Mouse (Mus musculus): ENCODE measurements around the gene Phf14. TPM values are rescaled to one million over a fixed set of nuclear protein-coding genes. Genes with fewer than 3 reads are reported as not detected.

Gene Phf14
- 74.9 and 88.8 TPM in 2 replicates for polyA plus RNA-seq (2012; rRNA removed)

DNA sequence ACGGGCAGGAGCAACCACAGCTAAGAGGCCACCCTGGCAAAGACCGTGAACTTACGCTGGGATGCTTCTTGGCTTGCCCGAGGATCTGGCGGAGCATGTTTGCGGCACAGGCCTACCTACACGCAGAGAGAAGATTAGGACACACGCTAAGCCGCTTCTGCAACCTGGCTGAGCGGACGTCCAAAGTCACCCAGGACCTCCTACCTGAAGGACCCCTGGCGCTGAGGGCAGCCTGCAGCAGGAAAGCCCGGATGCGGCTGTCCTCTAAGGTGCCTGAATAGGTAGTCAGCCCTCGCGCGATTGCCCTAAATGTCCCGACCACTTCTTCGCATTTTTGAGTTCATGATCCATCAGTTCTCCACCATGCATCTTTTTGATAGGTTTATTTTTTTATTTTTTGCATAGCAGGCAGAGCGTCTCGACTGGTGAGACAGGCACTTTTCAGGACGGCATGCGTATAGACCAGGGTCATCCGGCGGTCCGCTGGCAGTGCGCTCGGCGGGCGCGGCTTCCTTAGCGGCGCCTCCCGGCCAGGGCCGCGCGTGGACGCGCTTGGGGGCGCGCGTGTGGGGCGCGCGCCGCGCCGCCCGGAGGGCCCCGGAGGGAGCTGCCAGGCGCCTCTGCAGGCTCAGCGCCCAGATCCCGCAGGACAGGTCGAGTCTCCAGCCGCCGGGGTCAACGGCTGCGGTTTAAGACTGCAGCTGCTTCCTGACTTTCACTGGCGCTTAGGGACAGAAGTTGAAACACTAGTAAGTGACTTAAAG lies at the start of gene Phf14, which contains the start of gene Ndufa4:
Gene Phf14 (plus strand): TSS at position 541 of the 764 bp plus-strand sequence.
Gene Ndufa4 (minus strand): TSS at position 229 of the 764 bp plus-strand sequence.

Other genes starting within 250 kb of the Phf14 start
- gene Ndufa4, start 312 bp upstream of the Phf14 start, polyA plus RNA-seq (2012; rRNA removed) = 217 and 646 TPM in 2 replicates